Mouse (Mus musculus): Measurements from ENCODE around the gene Nup62.

DNA sequence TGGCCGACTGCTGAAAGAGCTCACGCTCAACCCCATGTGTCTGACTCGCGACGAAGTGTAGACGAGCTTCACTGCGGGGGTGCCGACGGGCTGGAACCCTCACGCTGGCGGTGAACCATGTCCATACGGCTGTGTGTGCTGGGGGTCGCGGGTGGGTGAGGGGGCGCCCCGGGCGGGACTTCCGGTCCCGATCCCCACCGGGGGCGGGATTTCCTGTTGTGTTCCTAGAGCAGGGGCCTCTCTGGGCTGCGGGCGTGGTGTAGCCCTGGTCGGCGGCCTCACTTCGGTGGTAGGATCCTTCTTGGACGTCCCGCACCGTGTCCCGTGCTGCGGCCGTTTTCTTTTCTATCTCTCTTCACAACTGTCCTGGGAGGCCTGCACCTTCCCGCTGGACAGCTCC is 34.3 kb downstream of the Nup62 start:
- TF ChIP-seq GATA1 (IDR thresholded peaks at IDR 0.05; ENCODE audit: low read length) (no peak), TAL1 (IDR thresholded peaks at IDR 0.05; ENCODE audit: low read length) (no peak)
